Mouse (Mus musculus) urinary bladder, adult 2 months (tissue): ENCODE results near the gene Gmcl1. TPM values are rescaled to one million over a fixed set of nuclear protein-coding genes. Genes with fewer than 3 reads are reported as not detected.

Experiments
- DNase-seq: peaks from one replicate; pipeline ENCODE4 v3.0.0; 2022; ENCODE audit warnings: low spot score
- polyA plus RNA-seq: library from polyadenylated mRNA; depleted of rRNA; stranded (reverse); fragments of >200 nt; gene quantifications from 2 replicates; pipeline ENCODE4 v1.2.3, GENCODE M21; 2012

Gene Gmcl1
- polyA plus RNA-seq, 1 experiment, result 16.5 TPM

GRCm38 (mm10) chr6:86736313-86736712 is 3.1 kb upstream of the Gmcl1 start:
- no peak for DNase-seq

GRCm38 (mm10) chr6:86732276-86733173 is 658 bp downstream of the Gmcl1 start:
- no peak for DNase-seq

GRCm38 (mm10) chr6:86728711-86729110 is 4.5 kb downstream of the Gmcl1 start:
- DNase-seq, result no peak

- DNase-seq, result no peak
Measured at GRCm38 (mm10) chr6:86721977-86722376, 11.2 kb downstream of the Gmcl1 start.

GRCm38 (mm10) chr6:86708072-86708774 is 25.0 kb downstream of the Gmcl1 start:
- no peak for DNase-seq

- DNase-seq, result no peak
Measured at GRCm38 (mm10) chr6:86702577-86702976, 30.6 kb downstream of the Gmcl1 start.

- DNase-seq, result no peak
Measured at GRCm38 (mm10) chr6:86697903-86698302, 35.3 kb downstream of the Gmcl1 start.

- DNase-seq, result no peak
Measured at GRCm38 (mm10) chr6:86696213-86696612, 37.0 kb downstream of the Gmcl1 start.

GRCm38 (mm10) chr6:86694465-86694864 is 38.7 kb downstream of the Gmcl1 start:
- no peak for DNase-seq

- DNase-seq, result no peak
Measured at GRCm38 (mm10) chr6:86689671-86690070, 43.5 kb downstream of the Gmcl1 start.

- DNase-seq, result no peak
Measured at GRCm38 (mm10) chr6:86686971-86687370, 46.2 kb downstream of the Gmcl1 start.

GRCm38 (mm10) chr6:86684655-86685011 is 48.5 kb downstream of the Gmcl1 start:
- no peak for DNase-seq

- peak; percentile 92 for DNase-seq
Measured at GRCm38 (mm10) chr6:86683872-86684654, 49.1 kb downstream of the Gmcl1 start, which contains the start of gene Snrnp27. Gene Snrnp27 (minus strand): TSS chr6:86684522.

- DNase-seq, result no peak
Measured at GRCm38 (mm10) chr6:86681289-86681688, 51.9 kb downstream of the Gmcl1 start.

- no peak for DNase-seq
Measured at GRCm38 (mm10) chr6:86678341-86678740, 54.8 kb downstream of the Gmcl1 start.

- DNase-seq, result no peak
Measured at GRCm38 (mm10) chr6:86670873-86671272, 62.3 kb downstream of the Gmcl1 start.

GRCm38 (mm10) chr6:86669240-86669727 is 63.9 kb downstream of the Gmcl1 start:
- DNase-seq, result peak; percentile 99

- DNase-seq, result no peak
Measured at GRCm38 (mm10) chr6:86668580-86669239, 64.5 kb downstream of the Gmcl1 start, which contains the start of gene Mxd1. Gene Mxd1 (minus strand): TSS chr6:86669161.

- DNase-seq, result no peak
Measured at GRCm38 (mm10) chr6:86667061-86667460, 66.1 kb downstream of the Gmcl1 start.

GRCm38 (mm10) chr6:86665560-86666307 is 67.4 kb downstream of the Gmcl1 start:
- no peak for DNase-seq

- no peak for DNase-seq
Measured at GRCm38 (mm10) chr6:86665076-86665475, 68.1 kb downstream of the Gmcl1 start.
